Mouse (Mus musculus) heart, embryonic 16.5 days (tissue): Measurements from ENCODE around the gene Hdac4. TPM values are rescaled to one million over a fixed set of nuclear protein-coding genes. Genes with fewer than 3 reads are reported as not detected.

ENCODE experiments used
- ATAC-seq: fragments of 200-750 bp; cut with Nextera tagmentation; replicated peaks from 2 replicates; pipeline ENCODE4 v1.8.0; 2017; ENCODE audit warnings: moderate number of reproducible peaks; ENCODE audit not compliant: insufficient read depth, low FRiP score; ENCODE audit errors: extremely low read depth
- H3K27ac ChIP-seq: fragments of 300-500 bp; sonication (generic); 2 replicates; pipeline ENCODE4 v1.5.1; 2014; ENCODE audit warnings: mild to moderate bottlenecking, low read length, control low read depth, moderate library complexity
- H3K27me3 ChIP-seq: fragments of 300-500 bp; sonication (generic); 2 replicates; pipeline ENCODE4 v1.6.1; 2014; ENCODE audit warnings: low read length, mixed read lengths; ENCODE audit not compliant: control insufficient read depth, insufficient read depth
- H3K36me3 ChIP-seq: fragments of 300-500 bp; sonication (generic); 2 replicates; pipeline ENCODE4 v1.6.1; 2014; ENCODE audit not compliant: control insufficient read depth, insufficient read depth
- H3K4me1 ChIP-seq: fragments of 300-500 bp; sonication (generic); 2 replicates; pipeline ENCODE4 v1.6.1; 2014; ENCODE audit warnings: low read length, mixed read lengths; ENCODE audit not compliant: control insufficient read depth, insufficient read depth
- H3K4me2 ChIP-seq: fragments of 300-500 bp; sonication (generic); 2 replicates; pipeline ENCODE4 v1.6.1; 2014; ENCODE audit warnings: low read depth, mild to moderate bottlenecking, control low read depth, low read length
- H3K4me3 ChIP-seq: fragments of 300-500 bp; sonication (generic); 2 replicates; pipeline ENCODE4 v1.5.1; 2014; ENCODE audit warnings: mild to moderate bottlenecking, control low read depth, low read length
- H3K9ac ChIP-seq: fragments of 300-500 bp; sonication (generic); 2 replicates; pipeline ENCODE4 v1.6.1; 2014; ENCODE audit warnings: low read length, control low read depth
- H3K9me3 ChIP-seq: fragments of 300-500 bp; sonication (generic); replicated peaks from 2 replicates; pipeline ENCODE4 v1.6.1; 2016; ENCODE audit warnings: low read length; ENCODE audit not compliant: control insufficient read depth
- WGBS: fragments of 180-500 bp; shearing (Covaris S2); extraction: QIAGEN DNeasy Blood & Tissue Kit; methylation state at CpG from one replicate; pipeline ENCODE4 v1.1.7; 2014; 5-methylcytosine and 5-hydroxymethylcytosine counted together
- polyA plus RNA-seq: library from polyadenylated mRNA; unstranded; fragments of >200 nt; fragmentation: Nextera tagmentation; extraction: Ambion mirVana; gene quantifications from 2 replicates; pipeline ENCODE4 v1.2.1, GENCODE M21; 2015

The Hdac4 gene
- polyA plus RNA-seq, 1 experiment from 2014 or later, result 18.1 TPM

- Histone ChIP-seq H3K27ac (no peak overlapping the region), H3K4me3 (no peak overlapping the region), H3K4me1 (no peaks in the 10 kb centered on the region), H3K36me3 (no peaks in the 10 kb centered on the region), H3K9me3 (no peaks in the 10 kb centered on the region), H3K9ac (no peak overlapping the region), H3K27me3 (peaks cover 3% of the 10 kb centered on the region; the same call in 1 of the 2 replicates), H3K4me2 (no peak overlapping the region)
- ATAC-seq, result no peak
- 86% methylated on average over 6 of the region's 6 CpGs for WGBS
These were observed 290.2 kb downstream of the Hdac4 start for GRCm38 (mm10) chr1:91905268-91905667.

- no peak for ATAC-seq
- no peak overlapping the region for H3K9ac ChIP-seq
These were observed 292.1 kb downstream of the Hdac4 start for GRCm38 (mm10) chr1:91903241-91903981.

GRCm38 (mm10) chr1:91897078-91897477 is 298.4 kb downstream of the Hdac4 start:
- 89% methylated on average over 2 of the region's 2 CpGs for WGBS
- no peaks in the 10 kb centered on the region for H3K27me3 ChIP-seq
- no peak for ATAC-seq
- no peak overlapping the region for H3K9ac ChIP-seq
- no peaks in the 10 kb centered on the region for H3K36me3 ChIP-seq
- no peak overlapping the region for H3K4me2 ChIP-seq
- peaks cover 2% of the 10 kb centered on the region; the same call in 1 of the 2 replicates for H3K9me3 ChIP-seq
- no peak overlapping the region for H3K4me3 ChIP-seq
- no peaks in the 10 kb centered on the region for H3K4me1 ChIP-seq
- H3K27ac ChIP-seq, result no peak overlapping the region

More at GRCm38 (mm10) chr1:91903241-91903981, 292.1 kb downstream of the Hdac4 start:
- WGBS, result 64% methylated on average over 8 of the region's 8 CpGs
- Histone ChIP-seq H3K9me3 (no peaks in the 10 kb centered on the region), H3K4me2 (no peak overlapping the region), H3K27ac (no peak overlapping the region), H3K4me3 (no peak overlapping the region), H3K36me3 (no peaks in the 10 kb centered on the region), H3K27me3 (peaks cover 3% of the 10 kb centered on the region; the same call in 1 of the 2 replicates), H3K4me1 (no peaks in the 10 kb centered on the region)

- H3K4me2 ChIP-seq, result no peak overlapping the region
- no peak overlapping the region for H3K27ac ChIP-seq
- peaks cover 2% of the 10 kb centered on the region; the same call in 1 of the 2 replicates for H3K9me3 ChIP-seq
- 83% methylated on average over 5 of the region's 5 CpGs for WGBS
- no peaks in the 10 kb centered on the region for H3K4me1 ChIP-seq
- H3K27me3 ChIP-seq, result no peaks in the 10 kb centered on the region
- H3K36me3 ChIP-seq, result no peaks in the 10 kb centered on the region
- no peak overlapping the region for H3K9ac ChIP-seq
- no peak overlapping the region for H3K4me3 ChIP-seq
- no peak for ATAC-seq
These were observed 301.2 kb downstream of the Hdac4 start for GRCm38 (mm10) chr1:91894286-91894685.

- Histone ChIP-seq H3K9me3 (peaks cover 2% of the 10 kb centered on the region; the same call in 1 of the 2 replicates), H3K4me3 (no peak overlapping the region), H3K4me2 (no peak overlapping the region), H3K36me3 (no peaks in the 10 kb centered on the region), H3K4me1 (no peaks in the 10 kb centered on the region), H3K27me3 (no peaks in the 10 kb centered on the region), H3K9ac (no peak overlapping the region), H3K27ac (no peak overlapping the region)
- 86% methylated on average over 11 of the region's 11 CpGs for WGBS
- no peak for ATAC-seq
These were observed 301.9 kb downstream of the Hdac4 start for GRCm38 (mm10) chr1:91893598-91893997.

- Histone ChIP-seq H3K4me2 (no peak overlapping the region), H3K27me3 (no peaks in the 10 kb centered on the region), H3K9ac (no peak overlapping the region), H3K4me1 (peaks cover 3% of the 10 kb centered on the region; the same call in 1 of the 2 replicates), H3K27ac (no peak overlapping the region), H3K36me3 (no peaks in the 10 kb centered on the region), H3K9me3 (no peaks in the 10 kb centered on the region; the same call in 1 of the 2 replicates), H3K4me3 (no peak overlapping the region)
- peak; percentile 23; the same call in 1 of the 2 replicates for ATAC-seq
- 45% methylated on average over 5 of the region's 5 CpGs for WGBS
These were observed 312.4 kb downstream of the Hdac4 start for GRCm38 (mm10) chr1:91883115-91883514.

GRCm38 (mm10) chr1:91880899-91881298 is 314.6 kb downstream of the Hdac4 start:
- ATAC-seq, result no peak
- Histone ChIP-seq H3K36me3 (no peaks in the 10 kb centered on the region), H3K9me3 (no peaks in the 10 kb centered on the region; the same call in 1 of the 2 replicates), H3K4me2 (no peak overlapping the region), H3K4me1 (peaks cover 3% of the 10 kb centered on the region; the same call in 1 of the 2 replicates), H3K27me3 (no peaks in the 10 kb centered on the region), H3K9ac (no peak overlapping the region), H3K4me3 (no peak overlapping the region), H3K27ac (no peak overlapping the region)
- 54% methylated on average over 8 of the region's 8 CpGs for WGBS

GRCm38 (mm10) chr1:91880156-91880555 is 315.3 kb downstream of the Hdac4 start:
- Histone ChIP-seq H3K4me2 (no peak overlapping the region), H3K27ac (no peak overlapping the region), H3K4me3 (no peak overlapping the region), H3K9me3 (no peaks in the 10 kb centered on the region; the same call in 1 of the 2 replicates), H3K27me3 (no peaks in the 10 kb centered on the region), H3K4me1 (peaks cover 3% of the 10 kb centered on the region; the same call in 1 of the 2 replicates), H3K36me3 (no peaks in the 10 kb centered on the region), H3K9ac (no peak overlapping the region)
- WGBS, result 70% methylated on average over 12 of the region's 12 CpGs
- no peak for ATAC-seq
